Mouse (Mus musculus) spleen, adult 2 months (tissue): Measurements from ENCODE around the gene Zfp936. TPM values are rescaled to one million over a fixed set of nuclear protein-coding genes. Genes with fewer than 3 reads are reported as not detected.

Experiments used
- polyA plus RNA-seq: library from polyadenylated mRNA; depleted of rRNA; stranded (reverse); fragments of >200 nt; gene quantifications from 2 replicates; pipeline ENCODE4 v1.2.3, GENCODE M21; 2012; rRNA removed

Zfp936 gene
- polyA plus RNA-seq, 1 experiment = not detected

Other genes starting within 250 kb of the Zfp936 start
- gene Gm2381, start 247.0 kb upstream of the Zfp936 start, polyA plus RNA-seq = not detected in 2 replicates
- gene Vmn2r63, start 180.4 kb upstream of the Zfp936 start, polyA plus RNA-seq = not detected in 2 replicates
- not detected in 2 replicates for gene Gm9268, start 95.5 kb upstream of the Zfp936 start, polyA plus RNA-seq
- gene Zfp715, start 199.1 kb downstream of the Zfp936 start, polyA plus RNA-seq = 2.9 and 4.1 TPM in 2 replicates
- 0.94 and 0.99 TPM in 2 replicates for gene Siglecf, start 237.1 kb downstream of the Zfp936 start, polyA plus RNA-seq